Mouse (Mus musculus) layer of hippocampus, adult 2 months (tissue): ENCODE data around the gene Rogdi. TPM values are rescaled to one million over a fixed set of nuclear protein-coding genes. Genes with fewer than 3 reads are reported as not detected.

Source experiments
- DNase-seq, 2 experiments: peaks; one replicate each; pipeline ENCODE4 v3.0.0; 2022; ENCODE audit warnings: low spot score in 2 of 2
- H3K27ac ChIP-seq: fragments of 200-600 bp; 2 replicates; pipeline ENCODE4 v1.8.1; 2022
- H3K4me3 ChIP-seq: fragments of 200-600 bp; 2 replicates; pipeline ENCODE4 v1.8.1; 2022; ENCODE audit warnings: mild to moderate bottlenecking
- CTCF ChIP-seq: fragments of 200-600 bp; conservative IDR thresholded peaks from 2 replicates; pipeline ENCODE4 v1.8.1; 2022; ENCODE audit warnings: antibody characterized with exemption, mild to moderate bottlenecking, moderate library complexity
- long read RNA-seq, 2 experiments: library from polyadenylated mRNA; stranded (forward); transcript quantifications; one replicate each; pipeline ENCODE4 v2.0.0; 2021; ENCODE audit warnings: borderline mapping rate in 2 of 2
- total RNA-seq, 2 experiments: library from RNA; stranded (reverse); gene quantifications; 2 replicates each; pipeline ENCODE4 v1.2.3; 2021

The Rogdi gene
- total RNA-seq: 100 to 1,000 TPM; 394 to 420 TPM
- long read RNA-seq, experiment 1, transcript Rogdi-207 (11 exons, 1,355 nt): major isoform, 157 of 292 reads
- long read RNA-seq, experiment 1, partial matches to known transcripts: 18 of 292 reads
- long read RNA-seq, experiment 1, other reads (novel, unspliced or antisense): 115 of 292 reads
- long read RNA-seq, experiment 2, transcript Rogdi-207 (11 exons, 1,355 nt): major isoform, 238 of 398 reads
- long read RNA-seq, experiment 2, partial matches to known transcripts: 23 of 398 reads
- long read RNA-seq, experiment 2, other reads (novel, unspliced or antisense): 135 of 398 reads

- DNase-seq: peak; percentile 97 to 99
- Histone ChIP-seq H3K27ac (peak within 1 kb of the TSS; percentile 95), H3K4me3 (peak within 1 kb of the TSS; percentile 93)
- TF ChIP-seq CTCF: peak; percentile 39
These were observed at the start of gene Rogdi for GRCm38 (mm10) chr16:5013054-5013838. Gene Rogdi, minus strand, starts transcription at chr16:5013553.

- no peak overlapping the region for H3K27ac ChIP-seq
- no peak for DNase-seq
- no peak overlapping the region for H3K4me3 ChIP-seq
- TF ChIP-seq CTCF: peak; percentile 70
These were observed 44.8 kb upstream of the Rogdi start for GRCm38 (mm10) chr16:5058114-5058513.

GRCm38 (mm10) chr16:5050251-5051110, 37.1 kb upstream of the Rogdi start:
- peak; percentile 56 to 60 for DNase-seq
- peak overlapping the region; percentile 97 for H3K27ac ChIP-seq
- TF ChIP-seq CTCF: 0 out of 2 replicates have a peak, but pooled peaks have one; percentile 25
- peak overlapping the region; percentile 82 for H3K4me3 ChIP-seq

- TF ChIP-seq CTCF: no peak
- peak; percentile 98 to 99 for DNase-seq
These were observed 36.5 kb upstream of the Rogdi start, which contains the start of the genes Glyr1 and Ubn1 for GRCm38 (mm10) chr16:5049774-5050234. Gene Glyr1, minus strand, starts transcription at chr16:5049863. Gene Ubn1, plus strand, starts transcription at chr16:5050057.

GRCm38 (mm10) chr16:5049182-5049773, 35.9 kb upstream of the Rogdi start:
- DNase-seq: peak in 1 of 2 experiments; percentile 21
- Histone ChIP-seq H3K4me3 (peak overlapping the region; percentile 82), H3K27ac (peak overlapping the region; percentile 94)
- no peak for TF ChIP-seq CTCF

More at GRCm38 (mm10) chr16:5049774-5050234, 36.5 kb upstream of the Rogdi start, which contains the start of the genes Glyr1 and Ubn1:
- Histone ChIP-seq H3K4me3 (peak within 1 kb of the TSS; percentile 82), H3K27ac (peak within 1 kb of the TSS; percentile 97)

- DNase-seq: no peak
- no peak overlapping the region for H3K27ac ChIP-seq
- H3K4me3 ChIP-seq: no peak overlapping the region
- no peak for TF ChIP-seq CTCF
These were observed 32.0 kb upstream of the Rogdi start for GRCm38 (mm10) chr16:5045322-5045721.

- Histone ChIP-seq H3K4me3 (no peak overlapping the region), H3K27ac (peak overlapping the region; percentile 23; the same call in 1 of the 2 replicates)
- DNase-seq: peak in 1 of 2 experiments; percentile 23
- TF ChIP-seq CTCF: no peak
These were observed 23.4 kb upstream of the Rogdi start for GRCm38 (mm10) chr16:5036649-5037234.

GRCm38 (mm10) chr16:5035591-5035990, 22.2 kb upstream of the Rogdi start:
- no peak overlapping the region for H3K27ac ChIP-seq
- no peak for DNase-seq
- no peak for TF ChIP-seq CTCF
- no peak overlapping the region for H3K4me3 ChIP-seq

- no peak for DNase-seq
- TF ChIP-seq CTCF: no peak
- no peak overlapping the region for H3K27ac ChIP-seq
- no peak overlapping the region for H3K4me3 ChIP-seq
These were observed 16.5 kb upstream of the Rogdi start for GRCm38 (mm10) chr16:5029847-5030246.

- DNase-seq: no peak
- H3K27ac ChIP-seq: no peak overlapping the region
- TF ChIP-seq CTCF: no peak
- no peak overlapping the region for H3K4me3 ChIP-seq
These were observed 10.7 kb upstream of the Rogdi start for GRCm38 (mm10) chr16:5024021-5024420.

- no peak for DNase-seq
- Histone ChIP-seq H3K4me3 (no peak overlapping the region), H3K27ac (no peak overlapping the region)
- no peak for TF ChIP-seq CTCF
These were observed 1.2 kb upstream of the Rogdi start for GRCm38 (mm10) chr16:5014578-5014977.
